8 mouse cellular contexts compared by ENCODE assay signal in genomic region chr6:36819019-36819783, GRCm38 (mm10). TPM values are rescaled to one million over a fixed set of nuclear protein-coding genes. Genes with fewer than 3 reads are reported as not detected.
DNase-seq lines count a peak whose midpoint lies in the region; ATAC-seq and TF ChIP-seq lines count a peak whose summit lies in the region.

No protein-coding gene starts in this region.

- no peaks in the 10 kb centered on the region for H3K36me3 ChIP-seq in forebrain, postnatal 0 days (ENCODE audit: insufficient read depth)
- no peaks in the 10 kb centered on the region for H3K36me3 ChIP-seq in lung, embryonic 14.5 days (ENCODE audit: insufficient read depth)

- intact Hi-C loops in heart, postnatal 14 days (cut with DNase I): no loop called here

- H3K27ac ChIP-seq in forebrain, postnatal 0 days (ENCODE audit: low read depth, low read length): peak overlapping the region; percentile 36
- peak overlapping the region; percentile 72; the same call in 1 of the 2 replicates for H3K27ac ChIP-seq in lung, embryonic 14.5 days (ENCODE audit: low read depth)

- no peak overlapping the region for H3K4me2 ChIP-seq in forebrain, postnatal 0 days (ENCODE audit: low read depth)
- H3K4me2 ChIP-seq in lung, embryonic 14.5 days: peak overlapping the region; percentile 31

- 7% methylated on average over 8 of the region's 8 CpGs for WGBS in forebrain, postnatal 0 days
- WGBS in lung, embryonic 14.5 days: 12% methylated on average over 8 of the region's 8 CpGs

- no peak overlapping the region for H3K4me3 ChIP-seq in forebrain, postnatal 0 days (ENCODE audit: low read depth, low read length)
- no peak overlapping the region for H3K4me3 ChIP-seq in lung, embryonic 14.5 days (ENCODE audit: low read depth, low read length)

- ATAC-seq in forebrain, postnatal 0 days: peak; percentile 89
- peak; percentile 96 for ATAC-seq in lung, embryonic 14.5 days (ENCODE audit: insufficient read depth)
- ATAC-seq in erythroblast, adult 5-6 weeks (replicated peaks; ENCODE audit: low FRiP score, poor library complexity, severe bottlenecking): no peak

- no peaks in the 10 kb centered on the region for H3K9me3 ChIP-seq in forebrain, postnatal 0 days (ENCODE audit: low read length)
- H3K9me3 ChIP-seq in lung, embryonic 14.5 days (ENCODE audit: low read depth, low read length): peaks cover 4% of the 10 kb centered on the region; the same call in 1 of the 2 replicates

- H3K27me3 ChIP-seq in forebrain, postnatal 0 days (ENCODE audit: insufficient read depth, low read length): no peaks in the 10 kb centered on the region
- no peaks in the 10 kb centered on the region for H3K27me3 ChIP-seq in lung, embryonic 14.5 days (ENCODE audit: insufficient read depth, low read length)

- no peak for TF ChIP-seq CTCF in forebrain, postnatal 0 days (IDR thresholded peaks at IDR 0.05; ENCODE audit: low read depth)
- no peak for TF ChIP-seq CTCF in lung, embryonic 14.5 days (IDR thresholded peaks at IDR 0.05; ENCODE audit: low read depth)

- peak; percentile 62 for DNase-seq in right cerebral cortex, adult 18-20 months
- DNase-seq in right cerebral cortex, adult 2 months (ENCODE audit: low spot score in 2 of 2): no peak
- DNase-seq in forebrain, postnatal 0 days: peak; percentile 89
- peak; percentile 80 to 88 for DNase-seq in heart, postnatal 14 days
- DNase-seq in layer of hippocampus, adult 18-20 months (ENCODE audit: low spot score in 2 of 2): peak; percentile 69 to 93
- DNase-seq in lung, embryonic 14.5 days: peak; percentile 97
- peak; percentile 33 for DNase-seq in right cerebral cortex, postnatal 25 days

- no peak overlapping the region for H3K9ac ChIP-seq in forebrain, postnatal 0 days
- no peak overlapping the region for H3K9ac ChIP-seq in lung, embryonic 14.5 days

- no peaks in the 10 kb centered on the region for H3K4me1 ChIP-seq in forebrain, postnatal 0 days (ENCODE audit: insufficient read depth)
- peaks cover 11% of the 10 kb centered on the region for H3K4me1 ChIP-seq in lung, embryonic 14.5 days (ENCODE audit: insufficient read depth)

RNA-seq across cellular contexts. Expression of gene Ptn, which starts 9.2 kb away (rescaled TPM):
- 598 and 696 TPM in 2 replicates for total RNA-seq in forebrain, postnatal 0 days (2014; rRNA removed)
- 916 and 1,048 TPM in 2 replicates for polyA plus RNA-seq in forebrain, postnatal 0 days (2015; fragmentation: Nextera tagmentation; extraction: Ambion mirVana)
- 10 to 100 TPM; 14.0 to 14.3 TPM for total RNA-seq in heart, postnatal 14 days (2021)
- 100 to 1,000 TPM; 202 to 229 TPM for total RNA-seq in layer of hippocampus, adult 18-20 months (2021)
- polyA plus RNA-seq in lung, embryonic 14.5 days (2014; fragmentation: Nextera tagmentation; extraction: Ambion mirVana): 113 and 141 TPM in 2 replicates
- not detected in 2 replicates for total RNA-seq in erythroblast, adult 5-6 weeks (2015; ENCODE audit: low replicate concordance)
- not detected in 2 replicates for total RNA-seq in erythroblast, adult 5-6 weeks (2017; ENCODE audit: low replicate concordance)

Comparison
In these comparisons a context has a peak if more than half of its experiments do, and no peak if none do; other contexts are left out.
1. DNase-seq: peak in right cerebral cortex, adult 18-20 months (single experiment), forebrain, postnatal 0 days (single experiment), heart, postnatal 14 days (2 of 2), layer of hippocampus, adult 18-20 months (2 of 2), lung, embryonic 14.5 days (single experiment) and right cerebral cortex, postnatal 25 days (single experiment); none in right cerebral cortex, adult 2 months (0 of 2).
2. RNA of gene Ptn, which starts 9.2 kb away (total RNA-seq): 598 to 696 TPM in forebrain, postnatal 0 days, 202 to 229 TPM in layer of hippocampus, adult 18-20 months and 14.0 to 14.3 TPM in heart, postnatal 14 days; not detected in erythroblast, adult 5-6 weeks; every median in the first group is over 10 times any median in the second.